Mouse (Mus musculus): ENCODE measurements at regions not wholly inside any gene's neighbourhood (a gene's known extent, or its start where the extent isn't known, plus 50 kb on each side); places are given as distances from the start of the nearest gene placed in this dataset.
"Not testable (repeated sequence)": the region's sequence is repeated elsewhere in the genome, so short reads cannot be mapped to it uniquely, and the experiment has no call there.

DNA sequence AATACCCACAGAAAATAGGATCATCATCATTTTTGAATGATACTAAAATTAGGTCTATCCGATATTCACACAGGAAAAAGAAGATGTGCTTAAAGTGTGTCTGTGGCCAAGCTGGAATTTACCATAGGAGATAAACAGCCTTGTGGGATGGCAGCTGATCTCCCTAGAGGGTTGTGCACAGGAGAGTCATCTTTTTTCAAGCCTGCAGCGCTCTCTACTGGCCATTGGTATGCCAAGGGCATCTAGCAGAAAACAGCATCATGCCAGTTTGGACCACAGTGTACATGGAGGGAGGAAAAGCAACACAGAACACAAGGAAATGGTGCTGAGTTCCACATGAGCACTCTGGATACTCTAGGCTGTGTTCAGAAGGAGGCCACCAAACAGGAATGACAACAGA is 74.1 kb upstream of the Diaph3 start:
- TF ChIP-seq CTCF (IDR thresholded peaks at IDR 0.05) = peak; percentile 91
- DNase-seq (ENCODE audit: low read depth, low spot score) (peak; percentile 33), ATAC-seq (peak; percentile 92)
- ChIA-PET CTCF (interaction anchor here (0.6 to 0.7 kb wide), 2 partner anchors 81 to 535 kb away, joined by 3 read pairs; no protein-coding TSS in a partner anchor), POLR2A (no interaction called here)
- peaks cover 14% of the 10 kb centered on the region for H3K27me3 ChIP-seq
- in situ Hi-C loops (cut with MboI; ENCODE audit: low pct_unique_long_range_greater_than_20kb) = loop anchor here (10.0 kb wide), 2 partner anchors 240 to 530 kb away; no protein-coding TSS in a partner anchor

DNA sequence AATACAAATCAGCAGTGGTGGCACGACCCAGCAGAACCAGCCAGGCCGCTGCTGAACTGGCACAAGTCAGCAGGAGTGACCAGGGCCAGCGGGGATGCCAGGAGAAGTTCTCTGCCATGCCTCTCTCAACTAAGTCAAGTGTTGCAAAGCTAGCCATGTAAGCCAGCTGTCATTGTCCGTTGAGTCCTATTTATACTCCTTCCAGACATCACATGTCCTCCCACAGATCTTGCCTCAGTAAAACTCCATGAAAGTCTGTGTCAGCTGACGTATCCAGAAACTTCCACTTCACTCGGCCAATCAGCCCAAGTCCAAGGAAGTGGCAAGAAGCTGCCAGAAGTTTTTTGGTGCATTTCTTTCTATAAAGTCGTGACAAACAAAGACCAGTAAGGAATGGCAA is 76.0 kb upstream of the Diaph3 start:
- ChIA-PET POLR2A (no interaction called here), CTCF (interaction anchor here (1.5 kb wide), 1 partner anchor 10 kb away, joined by 3 read pairs; no protein-coding TSS in a partner anchor)
- peaks cover 9% of the 10 kb centered on the region for H3K27me3 ChIP-seq
- TF ChIP-seq CTCF (IDR thresholded peaks at IDR 0.05) = no peak
- in situ Hi-C loops (cut with MboI; ENCODE audit: low pct_unique_long_range_greater_than_20kb) = loop anchor here (10.0 kb wide), 2 partner anchors 238 to 532 kb away; no protein-coding TSS in a partner anchor
- no peak for DNase-seq (ENCODE audit: low read depth, low spot score)
- ATAC-seq = no peak

DNA sequence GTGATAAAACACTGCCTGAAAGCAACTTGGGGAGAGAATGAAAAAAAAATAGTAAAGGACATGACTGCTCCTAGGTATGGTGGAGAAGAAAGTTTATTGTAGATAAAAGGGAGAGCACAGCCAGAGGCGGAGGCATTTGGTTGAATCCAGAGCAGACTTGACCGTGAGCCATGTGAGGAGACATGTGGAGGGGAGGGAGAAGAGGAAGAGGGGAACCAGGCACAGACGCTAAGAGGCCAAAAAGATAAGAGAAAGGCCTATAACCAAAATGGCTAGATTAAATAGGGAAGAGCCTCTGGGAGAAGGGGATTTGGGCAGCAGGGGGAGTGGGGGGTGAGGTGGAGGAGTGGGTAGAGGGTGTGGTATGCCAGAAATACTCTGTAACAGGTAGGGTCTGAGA is 78.9 kb upstream of the Diaph3 start:
- no peak for DNase-seq (ENCODE audit: low read depth, low spot score)
- ChIA-PET POLR2A (no interaction called here), CTCF (no interaction called here)
- no peak for ATAC-seq
- TF ChIP-seq CTCF (IDR thresholded peaks at IDR 0.05) = no peak
- peaks cover 11% of the 10 kb centered on the region for H3K27me3 ChIP-seq
- in situ Hi-C loops (cut with MboI; ENCODE audit: low pct_unique_long_range_greater_than_20kb) = loop anchor here (10.0 kb wide), 2 partner anchors 235 to 535 kb away; no protein-coding TSS in a partner anchor

DNA sequence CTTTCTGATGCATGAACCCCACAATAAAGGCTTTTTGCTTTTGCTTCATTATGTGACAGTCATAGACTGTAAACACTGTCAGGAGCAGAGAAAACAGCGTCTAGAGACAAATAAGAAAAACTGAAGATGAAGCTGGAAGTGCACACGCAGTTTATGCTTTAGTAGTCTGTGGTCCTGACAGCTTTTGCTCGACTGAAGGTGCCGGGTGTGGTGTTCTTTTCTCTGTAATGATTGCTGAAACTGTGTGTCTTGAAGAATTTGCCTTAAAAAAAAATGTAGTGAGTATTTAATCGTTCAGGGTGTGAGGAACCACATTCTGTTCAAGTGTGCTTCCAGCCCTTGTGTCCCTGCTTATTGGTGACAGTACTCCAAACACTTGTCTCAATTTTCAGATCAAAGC is 83.8 kb upstream of the Diaph3 start:
- ATAC-seq (no peak), DNase-seq (ENCODE audit: low read depth, low spot score) (no peak)
- in situ Hi-C loops (cut with MboI; ENCODE audit: low pct_unique_long_range_greater_than_20kb) = no loop called here
- ChIA-PET POLR2A (no interaction called here), CTCF (interaction anchor here (1.6 kb wide), 1 partner anchor 10 kb away, joined by 4 read pairs; no protein-coding TSS in a partner anchor)
- no peak for TF ChIP-seq CTCF (IDR thresholded peaks at IDR 0.05)
- H3K27me3 ChIP-seq = peaks cover 16% of the 10 kb centered on the region

DNA sequence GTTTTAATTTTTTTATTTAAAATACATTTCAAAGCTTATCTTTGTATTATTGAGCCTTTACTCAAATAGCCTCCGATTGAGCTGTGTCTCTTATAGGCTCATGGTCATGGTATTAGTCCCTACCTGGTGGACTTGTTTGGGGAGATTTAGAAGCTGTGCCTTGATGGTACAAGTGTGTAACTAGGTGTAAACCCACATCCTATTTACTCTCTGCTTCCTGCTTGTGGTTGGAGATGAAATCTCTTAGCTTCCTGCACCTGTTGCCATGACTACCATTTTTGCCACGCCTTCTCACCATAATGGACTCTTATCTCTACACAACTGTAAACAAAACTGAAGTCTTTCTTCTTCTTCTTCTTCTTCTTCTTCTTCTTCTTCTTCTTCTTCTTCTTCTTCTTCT is 108.2 kb upstream of the Diaph3 start:
- no peak for DNase-seq (ENCODE audit: low read depth, low spot score)
- H3K27me3 ChIP-seq = peaks cover 29% of the 10 kb centered on the region
- no peak for TF ChIP-seq CTCF (IDR thresholded peaks at IDR 0.05)
- POLR2A ChIA-PET = no interaction called here
- no peak for ATAC-seq
- CTCF ChIA-PET = no interaction called here
- in situ Hi-C loops (cut with MboI; ENCODE audit: low pct_unique_long_range_greater_than_20kb) = no loop called here

DNA sequence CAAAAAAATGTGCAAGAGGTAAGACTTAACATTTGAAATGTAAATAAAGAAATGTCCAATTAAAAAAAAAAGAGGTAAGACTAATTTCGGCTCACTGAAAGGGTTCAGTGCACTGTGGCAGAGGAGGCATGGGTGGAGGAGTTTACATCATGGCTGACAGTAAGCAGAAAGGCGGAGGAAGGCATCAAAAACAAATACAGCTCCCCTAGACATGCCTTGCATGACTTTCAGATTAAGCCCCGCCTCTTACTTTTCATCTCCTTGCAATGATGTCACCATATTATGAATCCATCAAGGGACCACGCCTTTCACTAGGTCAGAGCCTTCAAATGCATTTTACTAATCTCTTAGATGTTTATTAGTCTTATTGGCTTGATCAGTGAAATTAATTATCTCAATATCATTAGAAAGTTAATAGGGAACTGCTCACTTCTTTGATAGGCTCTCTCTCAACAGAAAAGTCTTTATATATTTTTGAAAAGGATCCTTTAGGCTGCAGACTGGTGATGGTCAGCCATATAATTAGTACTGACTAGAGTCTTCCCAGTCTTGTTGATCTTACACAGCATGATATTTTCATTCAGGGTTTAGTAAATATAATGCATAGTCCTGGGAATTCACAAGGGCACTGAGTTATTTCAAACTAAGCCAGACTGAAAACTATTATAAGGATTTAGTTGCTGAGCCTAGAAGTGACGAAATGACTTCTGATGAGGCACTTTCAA is 114.6 kb upstream of the Diaph3 start:
- DNase-seq (ENCODE audit: low read depth, low spot score) (no peak), ATAC-seq (no peak)
- TF ChIP-seq CTCF (IDR thresholded peaks at IDR 0.05) = no peak
- peaks cover 76% of the 10 kb centered on the region for H3K27me3 ChIP-seq
- ChIA-PET POLR2A (no interaction called here), CTCF (no interaction called here)
- in situ Hi-C loops (cut with MboI; ENCODE audit: low pct_unique_long_range_greater_than_20kb) = no loop called here

DNA sequence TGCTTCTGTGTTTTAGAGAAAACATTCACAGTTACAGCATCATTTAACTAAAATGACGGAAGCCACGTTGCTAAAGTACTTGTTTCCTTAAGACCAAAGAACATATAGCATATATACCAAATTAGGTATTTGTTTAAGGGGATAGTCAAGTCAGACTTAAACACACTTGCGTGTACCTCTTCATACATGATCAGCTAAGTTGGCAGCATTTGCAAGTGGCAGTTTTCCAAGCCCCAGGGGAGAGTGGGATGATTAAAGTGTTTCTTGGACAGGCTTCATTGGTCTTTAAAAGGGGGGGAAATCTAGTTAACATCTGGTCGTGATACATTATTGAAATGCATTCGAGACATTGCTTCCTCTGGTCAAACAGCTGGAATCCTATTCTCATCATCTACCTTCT is 120.7 kb upstream of the Diaph3 start:
- no peak for TF ChIP-seq CTCF (IDR thresholded peaks at IDR 0.05)
- in situ Hi-C loops (cut with MboI; ENCODE audit: low pct_unique_long_range_greater_than_20kb) = no loop called here
- CTCF ChIA-PET = no interaction called here
- DNase-seq (ENCODE audit: low read depth, low spot score) (peak; percentile 1), ATAC-seq (no peak)
- H3K27me3 ChIP-seq = peaks cover 60% of the 10 kb centered on the region
- POLR2A ChIA-PET = no interaction called here

DNA sequence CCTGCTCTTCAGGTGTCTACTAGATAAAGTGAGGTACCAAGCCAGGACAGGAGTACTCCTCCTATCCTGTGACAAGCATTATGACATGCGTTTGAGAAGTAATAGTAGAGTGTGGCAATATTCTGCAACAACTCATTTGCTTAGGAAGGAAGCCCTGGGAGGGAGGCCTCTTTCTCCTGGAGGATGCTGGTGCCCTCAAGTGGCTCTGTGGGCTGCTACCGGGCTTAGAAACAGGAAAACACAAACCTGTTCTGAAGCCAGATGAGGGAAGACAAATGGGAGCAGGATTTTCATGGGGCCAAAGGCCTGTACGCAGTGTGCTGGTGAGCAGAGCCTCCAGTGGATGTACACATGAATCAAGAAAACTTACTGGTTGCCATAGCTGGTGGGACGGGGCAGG is 123.8 kb upstream of the Diaph3 start:
- ChIA-PET POLR2A (no interaction called here), CTCF (no interaction called here)
- no peak for ATAC-seq

DNA sequence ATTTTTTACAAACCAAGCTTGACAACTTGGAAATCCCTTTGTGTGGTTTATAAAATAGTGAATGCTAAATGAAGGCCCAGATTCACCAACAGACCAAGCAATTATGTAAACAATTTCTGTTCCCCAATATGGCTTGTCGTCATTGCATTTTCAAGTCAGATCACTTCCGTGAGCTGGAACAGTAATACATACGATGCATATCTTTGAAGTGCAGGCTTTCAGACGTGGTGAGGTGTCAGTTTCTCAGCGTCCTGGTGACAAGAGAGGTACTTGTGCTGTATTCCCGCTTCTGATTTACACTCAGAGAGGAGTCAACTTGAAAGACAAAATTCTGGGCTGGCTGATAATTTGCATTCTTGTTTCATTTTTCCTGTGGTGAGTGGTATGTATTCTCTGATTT is 125.3 kb upstream of the Diaph3 start:
- POLR2A ChIA-PET = no interaction called here
- no peak for ATAC-seq

More for the DNA sequence above, 123.8 kb upstream of the Diaph3 start:
- DNase-seq (ENCODE audit: low read depth, low spot score) = no peak
- peaks cover 64% of the 10 kb centered on the region for H3K27me3 ChIP-seq
- in situ Hi-C loops (cut with MboI; ENCODE audit: low pct_unique_long_range_greater_than_20kb) = no loop called here
- no peak for TF ChIP-seq CTCF (IDR thresholded peaks at IDR 0.05)

DNA sequence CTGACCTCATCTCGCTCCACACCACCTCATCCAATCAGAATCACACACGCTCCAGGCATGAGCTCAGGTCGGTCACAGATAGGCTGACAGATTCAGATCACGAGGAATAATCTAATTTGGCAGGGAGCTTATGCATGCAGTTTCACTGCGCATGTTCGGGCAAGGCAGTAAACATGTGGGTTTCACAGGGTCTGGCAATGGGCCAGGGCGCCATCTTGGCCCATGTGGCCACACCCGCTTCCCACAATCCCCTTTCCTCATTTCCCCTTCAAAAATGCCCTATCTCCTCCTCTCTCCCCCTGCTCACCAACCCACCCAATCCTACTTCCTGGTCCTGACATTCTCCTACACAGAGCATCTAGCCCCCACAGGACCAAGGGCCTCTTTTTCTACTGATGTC is 127.2 kb upstream of the Tdrd3 start:
- POLR2A ChIA-PET; DNase-seq (ENCODE audit: low read depth, low spot score); in situ Hi-C loops (cut with MboI; ENCODE audit: low pct_unique_long_range_greater_than_20kb); CTCF ChIA-PET; ATAC-seq: not testable (repeated sequence)
- H3K27me3 ChIP-seq = peaks cover 23% of the 10 kb centered on the region

More for the DNA sequence above, 125.3 kb upstream of the Diaph3 start:
- peaks cover 68% of the 10 kb centered on the region for H3K27me3 ChIP-seq
- DNase-seq (ENCODE audit: low read depth, low spot score) = no peak
- no peak for TF ChIP-seq CTCF (IDR thresholded peaks at IDR 0.05)
- in situ Hi-C loops (cut with MboI; ENCODE audit: low pct_unique_long_range_greater_than_20kb) = no loop called here
- CTCF ChIA-PET = no interaction called here

DNA sequence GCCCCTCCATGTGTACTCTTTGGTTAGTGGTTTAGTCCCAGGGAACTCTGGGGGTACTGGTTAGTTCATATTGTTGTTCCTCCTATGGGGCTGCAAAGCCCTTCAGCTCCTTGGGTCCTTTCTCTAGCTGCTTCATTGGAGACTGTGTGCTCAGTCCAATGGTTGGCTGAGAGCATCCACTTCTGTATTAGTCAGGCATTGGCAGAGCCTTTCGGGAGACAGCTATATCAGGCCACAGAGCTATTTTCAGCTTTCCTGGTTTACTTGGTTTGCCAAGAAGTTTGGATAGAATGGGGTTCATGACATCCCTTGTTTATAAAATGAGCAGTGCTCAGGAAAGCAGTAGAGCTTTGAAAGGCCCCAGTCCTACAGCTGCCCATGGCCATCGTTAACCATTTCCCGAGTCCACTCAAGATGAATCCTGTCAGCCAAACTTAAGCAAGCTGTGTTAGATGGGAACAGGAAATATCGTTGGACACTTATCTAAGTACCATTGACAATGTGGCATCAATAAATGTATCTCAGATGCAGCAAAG is 126.7 kb upstream of the Tdrd3 start:
- peaks cover 24% of the 10 kb centered on the region for H3K27me3 ChIP-seq
- ChIA-PET POLR2A (no interaction called here), CTCF (interaction anchor here (1.0 kb wide), 1 partner anchor 11 kb away, joined by 4 read pairs; no protein-coding TSS in a partner anchor)
- no peak for TF ChIP-seq CTCF (IDR thresholded peaks at IDR 0.05)
- in situ Hi-C loops (cut with MboI; ENCODE audit: low pct_unique_long_range_greater_than_20kb) = no loop called here
- ATAC-seq (no peak), DNase-seq (ENCODE audit: low read depth, low spot score) (no peak)
